Mouse (Mus musculus): Measurements from ENCODE around the gene Tanc2. TPM values are rescaled to one million over a fixed set of nuclear protein-coding genes. Genes with fewer than 3 reads are reported as not detected.

Tanc2 gene
- total RNA-seq, 2 experiments from 2014 or later = 145 to 163 TPM

GRCm38 (mm10) chr11:105643995-105644394 is 54.2 kb downstream of the Tanc2 start:
- no peak for DNase-seq (ENCODE audit: low spot score in 2 of 2)

GRCm38 (mm10) chr11:105648026-105648425 is 58.2 kb downstream of the Tanc2 start:
- no peak for DNase-seq (ENCODE audit: low spot score in 2 of 2)

GRCm38 (mm10) chr11:105654616-105655015 is 64.8 kb downstream of the Tanc2 start:
- DNase-seq (ENCODE audit: low spot score in 2 of 2) = no peak

- DNase-seq (ENCODE audit: low spot score in 2 of 2) = no peak
Observed at GRCm38 (mm10) chr11:105655335-105655734, 65.5 kb downstream of the Tanc2 start.

GRCm38 (mm10) chr11:105667879-105668278 is 78.1 kb downstream of the Tanc2 start:
- DNase-seq (ENCODE audit: low spot score in 2 of 2) = no peak

- no peak for DNase-seq (ENCODE audit: low spot score in 2 of 2)
Observed at GRCm38 (mm10) chr11:105678996-105679395, 89.2 kb downstream of the Tanc2 start.

- no peak for DNase-seq (ENCODE audit: low spot score in 2 of 2)
Observed at GRCm38 (mm10) chr11:105684747-105685146, 95.0 kb downstream of the Tanc2 start.

GRCm38 (mm10) chr11:105700528-105700927 is 110.7 kb downstream of the Tanc2 start:
- no peak for DNase-seq (ENCODE audit: low spot score in 2 of 2)

- no peak for DNase-seq (ENCODE audit: low spot score in 2 of 2)
Observed at GRCm38 (mm10) chr11:105719660-105720059, 129.9 kb downstream of the Tanc2 start.

GRCm38 (mm10) chr11:105731541-105731940 is 141.8 kb downstream of the Tanc2 start:
- peak; percentile 24 to 72 for DNase-seq (ENCODE audit: low spot score in 2 of 2)

GRCm38 (mm10) chr11:105731989-105732531 is 142.3 kb downstream of the Tanc2 start:
- DNase-seq (ENCODE audit: low spot score in 2 of 2) = peak in 1 of 2 experiments; percentile 25

- no peak for DNase-seq (ENCODE audit: low spot score in 2 of 2)
Observed at GRCm38 (mm10) chr11:105743171-105743570, 153.4 kb downstream of the Tanc2 start.

- no peak for DNase-seq (ENCODE audit: low spot score in 2 of 2)
Observed at GRCm38 (mm10) chr11:105749297-105750071, 159.7 kb downstream of the Tanc2 start.

- DNase-seq (ENCODE audit: low spot score in 2 of 2) = no peak
Observed at GRCm38 (mm10) chr11:105758561-105759203, 168.9 kb downstream of the Tanc2 start.

- no peak for DNase-seq (ENCODE audit: low spot score in 2 of 2)
Observed at GRCm38 (mm10) chr11:105759413-105759812, 169.6 kb downstream of the Tanc2 start.

GRCm38 (mm10) chr11:105760346-105760745 is 170.6 kb downstream of the Tanc2 start:
- no peak for DNase-seq (ENCODE audit: low spot score in 2 of 2)

- DNase-seq (ENCODE audit: low spot score in 2 of 2) = no peak
Observed at GRCm38 (mm10) chr11:105777802-105778201, 188.0 kb downstream of the Tanc2 start.

- no peak for DNase-seq (ENCODE audit: low spot score in 2 of 2)
Observed at GRCm38 (mm10) chr11:105792501-105792900, 202.7 kb downstream of the Tanc2 start.

GRCm38 (mm10) chr11:105803686-105804085 is 213.9 kb downstream of the Tanc2 start:
- DNase-seq (ENCODE audit: low spot score in 2 of 2) = no peak

GRCm38 (mm10) chr11:105804776-105805175 is 215.0 kb downstream of the Tanc2 start:
- DNase-seq (ENCODE audit: low spot score in 2 of 2) = no peak

- DNase-seq (ENCODE audit: low spot score in 2 of 2) = no peak
Observed at GRCm38 (mm10) chr11:105807103-105807502, 217.3 kb downstream of the Tanc2 start.

GRCm38 (mm10) chr11:105823246-105823645 is 233.5 kb downstream of the Tanc2 start:
- DNase-seq (ENCODE audit: low spot score in 2 of 2) = peak; percentile 11 to 46

Measured in layer of hippocampus, adult 18-20 months (tissue).